Mouse (Mus musculus): ENCODE results near the gene Cdk6.
"Not testable (repeated sequence)": the region's sequence is repeated elsewhere in the genome, so short reads cannot be mapped to it uniquely, and the experiment has no call there.

DNA sequence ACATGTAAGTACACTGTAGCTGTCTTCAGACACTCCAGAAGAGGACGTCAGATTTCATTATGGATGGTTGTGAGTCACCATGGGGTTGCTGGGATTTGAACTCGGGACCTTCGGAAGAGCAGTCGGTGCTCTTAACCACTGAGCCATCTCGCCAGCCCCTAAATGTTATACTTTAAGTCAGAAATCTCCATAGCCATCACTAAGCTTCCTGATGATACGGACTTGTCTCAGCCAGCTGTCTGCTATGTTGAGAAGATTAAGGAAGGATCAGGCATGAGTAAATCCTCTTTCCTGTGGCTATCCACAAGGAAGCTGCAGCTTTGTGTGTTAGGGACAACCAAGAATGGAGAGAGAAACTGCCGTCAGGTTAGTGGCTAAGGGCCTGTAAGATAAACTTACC is 30.1 kb upstream of the Cdk6 start:
- not testable (repeated sequence) for TF ChIP-seq POLR2A (IDR thresholded peaks at IDR 0.05; ENCODE audit: control insufficient read depth, extremely low read depth, insufficient read depth, low read length, poor library complexity); CTCF (IDR thresholded peaks at IDR 0.05; ENCODE audit: borderline replicate concordance, control insufficient read depth, extremely low read depth, insufficient read depth, low read length, poor library complexity)

Measured in thymus, adult 2 months (tissue).